Mouse (Mus musculus): ENCODE data around the gene Gucy1b2.
A peak's percentile ranks its signal among the peaks of the same experiment; 100 is the strongest.

Gucy1b2 gene

DNA sequence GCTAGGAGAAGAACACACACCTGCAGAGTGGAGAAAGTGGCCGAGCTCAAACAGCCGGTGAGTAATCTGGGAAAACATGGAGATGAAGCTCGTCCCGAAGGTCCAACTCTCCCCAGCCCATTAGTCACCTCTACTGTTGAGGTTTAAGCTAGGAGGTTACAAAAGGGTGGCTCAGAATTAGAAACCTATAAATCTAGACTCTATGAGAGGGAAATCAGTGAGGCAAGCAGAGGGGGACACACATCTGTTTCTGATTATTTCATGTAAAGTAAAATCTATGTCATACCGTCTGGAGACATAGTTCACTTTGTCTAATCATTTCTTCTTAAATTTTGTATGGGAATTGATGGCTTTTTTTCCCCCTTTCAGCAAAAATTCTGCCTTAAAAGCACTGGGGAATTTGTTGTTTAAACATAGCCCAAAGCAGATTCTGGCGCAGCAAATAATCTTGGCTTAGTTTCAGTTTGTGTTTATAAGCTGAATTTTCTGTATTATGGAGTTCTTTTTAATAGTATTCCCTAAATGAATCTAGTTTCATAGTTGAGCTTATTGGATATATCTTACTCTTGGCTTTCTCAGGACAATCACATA, 12.2 kb downstream of the Gucy1b2 start:
- no peak for DNase-seq

DNA sequence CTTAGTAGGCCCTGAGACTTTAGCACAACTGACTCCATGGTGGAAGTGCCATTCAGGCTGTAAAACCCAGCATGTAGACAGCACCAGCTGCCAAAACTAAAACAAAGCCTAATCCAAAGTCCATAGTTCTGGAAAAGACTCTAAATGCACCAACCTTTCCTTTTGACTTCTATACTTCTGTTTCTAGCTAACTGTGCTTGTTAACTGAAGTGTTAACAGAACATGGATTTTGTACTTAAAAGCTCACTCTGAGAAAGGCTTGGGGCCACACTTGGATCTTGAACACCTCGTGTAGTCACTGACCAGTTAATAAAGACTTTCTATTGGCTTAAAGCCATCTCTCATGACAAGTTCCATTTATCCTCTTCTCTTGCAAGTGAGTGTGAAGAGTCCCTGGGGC, 13.1 kb downstream of the Gucy1b2 start:
- DNase-seq = no peak

DNA sequence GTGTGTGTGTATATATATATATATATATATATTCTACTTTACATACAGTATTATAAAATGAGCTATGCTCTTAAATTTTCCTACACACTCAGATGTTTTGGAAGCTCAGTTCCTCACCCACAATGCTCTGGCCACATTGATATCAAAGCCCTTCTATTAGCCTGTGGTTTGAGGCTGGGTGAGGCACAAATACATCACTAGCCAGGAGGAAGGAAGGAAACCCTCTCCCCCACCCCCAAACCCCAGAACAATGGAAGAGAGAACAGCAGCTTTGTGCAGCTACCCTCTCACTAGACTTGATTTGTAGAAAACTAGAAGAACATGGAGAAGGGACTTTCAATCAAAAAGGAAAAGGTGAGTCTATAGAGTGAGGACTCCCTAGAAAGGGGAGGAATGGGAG, 16.1 kb downstream of the Gucy1b2 start:
- DNase-seq = no peak

DNA sequence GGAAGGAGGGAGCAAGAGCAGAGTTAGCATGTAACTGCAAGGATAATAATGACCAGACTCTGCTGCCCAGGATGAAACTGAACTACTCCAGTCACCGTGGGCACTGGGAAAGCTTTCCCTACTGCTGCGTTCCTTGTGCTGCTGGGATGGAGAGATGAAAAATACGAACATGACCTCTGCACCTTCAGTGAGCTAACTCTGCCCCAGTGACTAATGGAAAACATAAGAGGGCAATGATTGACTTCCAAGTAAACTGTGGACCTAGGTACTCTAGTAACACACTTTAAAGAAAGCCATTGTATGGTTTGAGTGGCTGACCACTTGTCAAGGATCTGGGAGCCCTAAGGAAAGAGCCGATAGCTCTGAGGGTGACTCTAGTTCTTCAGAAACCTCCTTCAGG, 17.9 kb downstream of the Gucy1b2 start:
- DNase-seq = no peak

DNA sequence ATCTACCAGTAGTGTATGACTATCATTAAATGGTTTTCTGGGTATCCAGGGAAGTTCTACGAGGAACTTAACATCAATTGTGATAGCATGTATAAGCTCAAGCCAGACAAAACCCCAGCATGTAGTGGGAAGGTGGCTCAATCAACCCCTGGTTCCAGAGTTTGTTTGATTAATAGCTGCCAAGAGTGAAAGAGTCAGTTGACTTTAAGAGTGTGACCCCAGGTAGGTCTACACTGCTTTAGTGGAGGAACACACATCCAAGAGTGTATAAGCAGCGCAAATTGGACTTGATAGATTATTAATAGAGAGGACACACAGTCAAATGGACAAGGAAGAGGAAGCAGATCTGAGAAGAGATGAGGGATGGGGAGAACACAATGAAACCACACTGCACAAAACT, 18.3 kb downstream of the Gucy1b2 start:
- DNase-seq = no peak

DNA sequence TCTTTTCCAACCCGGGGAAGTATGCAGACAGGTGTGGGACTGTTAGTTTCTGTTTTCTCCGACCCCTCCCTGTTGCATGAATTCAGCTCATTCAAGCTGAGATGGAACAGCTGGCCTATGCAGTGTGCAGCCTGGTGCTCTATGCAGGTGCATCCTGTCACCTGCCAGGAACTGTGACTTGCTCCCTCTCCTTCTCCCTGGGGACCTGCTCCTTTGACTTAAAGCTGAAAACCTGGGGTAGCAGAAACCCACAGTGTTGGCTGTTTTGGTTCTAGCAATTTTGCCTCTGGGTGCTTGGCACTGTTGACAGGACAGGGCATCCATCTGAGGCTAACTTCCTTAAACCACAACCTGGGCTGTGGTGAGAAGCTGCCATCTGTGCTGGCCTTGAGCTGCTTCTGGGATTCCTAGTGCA, 30.8 kb downstream of the Gucy1b2 start:
- no peak for DNase-seq

DNA sequence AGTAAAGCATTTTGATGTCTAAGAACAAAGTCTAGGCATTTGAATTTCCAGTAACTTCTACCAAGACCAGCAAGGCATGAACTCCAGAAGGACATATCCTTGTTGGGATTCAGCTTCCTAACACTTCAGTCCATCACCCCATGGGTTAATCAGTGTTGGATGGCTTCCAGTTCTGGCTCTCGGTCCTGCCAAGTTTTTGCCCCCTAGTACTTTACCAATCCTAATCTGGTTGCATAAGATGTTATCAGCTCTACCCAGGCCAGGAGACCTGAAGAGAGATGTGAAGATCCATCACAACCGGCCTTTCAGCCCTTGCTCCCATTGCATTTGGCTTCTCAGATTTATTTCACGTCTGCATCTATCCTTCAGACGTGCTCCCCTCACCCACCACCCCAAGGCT, 33.8 kb downstream of the Gucy1b2 start:
- DNase-seq = no peak

DNA sequence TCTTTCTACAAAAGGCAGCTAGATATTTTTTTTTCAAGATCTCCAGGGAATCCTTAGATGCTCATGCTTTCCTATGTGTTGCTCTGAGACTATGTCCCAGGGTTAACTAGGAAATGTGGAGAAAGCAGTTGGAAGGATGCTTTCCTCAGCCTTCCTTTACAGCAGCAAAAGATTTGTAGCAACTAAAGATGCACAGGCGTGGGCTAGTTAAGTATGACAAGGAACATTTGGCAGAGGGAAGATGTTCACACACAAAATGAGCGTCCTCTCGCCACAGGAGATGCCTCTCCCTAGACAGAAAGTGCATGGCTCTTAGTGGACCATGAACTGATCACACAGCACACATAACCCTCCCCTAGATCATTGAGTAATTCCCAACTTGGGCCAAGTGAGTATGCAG, 38.6 kb downstream of the Gucy1b2 start:
- no peak for DNase-seq

DNA sequence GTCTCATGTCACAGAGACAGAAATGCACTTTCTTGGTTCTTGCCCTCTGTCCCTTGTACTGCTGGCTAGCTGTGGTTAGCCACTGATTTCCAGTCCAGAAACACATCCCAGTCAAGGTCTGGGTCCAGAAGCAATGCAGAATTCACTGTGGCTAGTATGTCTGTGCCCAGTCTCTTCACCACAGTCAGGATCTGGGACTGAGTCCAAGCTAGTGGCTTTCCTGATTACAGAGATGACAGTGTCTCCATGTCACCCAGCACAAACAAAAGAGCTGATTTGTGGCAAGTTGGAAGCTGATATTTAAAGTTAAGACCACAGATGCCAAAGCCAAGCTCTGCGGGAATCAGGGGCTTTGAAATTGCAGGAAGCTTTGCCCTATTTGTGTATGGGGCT, 39.4 kb downstream of the Gucy1b2 start:
- peak; percentile 12 for DNase-seq

DNA sequence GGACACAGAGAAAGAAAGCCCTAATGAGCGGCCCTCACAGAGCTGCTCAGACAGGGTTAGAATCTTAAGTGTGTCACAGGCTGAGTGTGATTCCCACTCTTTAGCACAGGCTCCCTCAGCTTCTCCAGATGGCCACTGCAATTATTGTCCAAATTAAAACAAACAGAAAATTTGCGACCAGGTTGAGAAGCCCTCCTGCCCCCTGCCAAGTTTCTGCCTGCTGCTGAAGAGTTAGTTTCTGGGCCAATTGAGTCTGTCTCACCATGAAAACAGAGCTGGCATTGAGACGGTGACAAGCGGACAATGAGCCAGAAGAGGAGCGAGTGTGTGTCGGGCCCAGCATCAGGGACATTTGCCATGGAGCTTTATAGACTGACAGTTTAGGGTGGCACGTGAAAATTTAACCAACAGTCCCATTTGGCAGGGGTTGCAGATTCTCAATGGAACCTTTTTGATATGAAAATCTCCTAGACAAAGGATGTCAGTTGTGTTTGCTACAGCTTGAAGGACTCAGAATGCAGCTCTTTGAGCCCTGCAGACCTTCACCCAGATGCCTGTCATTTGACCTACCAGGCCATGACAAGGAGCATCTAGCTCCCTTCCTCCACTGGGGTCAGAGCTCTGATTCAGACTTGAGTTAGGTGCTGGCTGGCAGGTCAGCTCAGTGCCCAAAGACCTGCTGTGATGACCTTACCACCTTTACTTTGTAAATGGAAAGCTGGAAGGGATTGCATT, 39.9 kb downstream of the Gucy1b2 start:
- DNase-seq = peak; percentile 12

DNA sequence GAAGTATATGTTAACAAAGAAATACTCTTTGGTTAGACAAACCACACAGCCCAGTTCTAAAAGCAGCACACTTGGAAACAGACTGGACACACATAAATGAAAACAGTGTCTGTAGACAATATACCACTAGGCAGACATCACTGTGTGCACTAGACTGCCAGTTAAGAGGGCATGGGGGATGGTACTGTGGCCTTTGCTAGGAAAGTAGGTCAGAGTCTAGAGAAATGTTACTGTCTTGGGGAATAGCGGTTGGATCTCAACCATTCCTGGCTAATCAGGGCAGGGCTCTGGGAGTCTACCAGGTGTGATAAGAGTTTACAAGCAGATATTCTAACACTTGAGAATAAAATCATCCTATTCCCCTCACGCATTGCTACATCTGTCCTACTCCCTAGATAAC, 60.7 kb downstream of the Gucy1b2 start:
- DNase-seq = no peak

DNA sequence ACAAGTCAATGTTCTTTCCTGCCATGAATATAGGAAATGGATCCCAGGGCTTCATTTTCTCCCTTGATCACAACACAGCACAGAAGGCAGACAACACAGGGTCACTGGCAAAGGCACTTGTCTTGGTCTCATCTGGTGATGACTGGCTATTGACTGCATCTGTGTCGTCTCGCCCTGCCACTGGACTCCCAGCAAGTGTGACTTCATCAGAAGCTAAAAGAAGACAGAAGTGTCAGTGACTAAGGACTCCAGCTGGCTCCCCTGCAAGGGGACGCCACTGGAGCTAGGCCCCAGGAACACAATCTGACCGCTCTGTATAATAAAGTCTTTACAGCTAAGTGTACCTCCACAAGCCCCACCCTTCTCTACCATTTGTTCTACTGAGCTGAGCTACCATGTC, 63.3 kb downstream of the Gucy1b2 start:
- no peak for DNase-seq

DNA sequence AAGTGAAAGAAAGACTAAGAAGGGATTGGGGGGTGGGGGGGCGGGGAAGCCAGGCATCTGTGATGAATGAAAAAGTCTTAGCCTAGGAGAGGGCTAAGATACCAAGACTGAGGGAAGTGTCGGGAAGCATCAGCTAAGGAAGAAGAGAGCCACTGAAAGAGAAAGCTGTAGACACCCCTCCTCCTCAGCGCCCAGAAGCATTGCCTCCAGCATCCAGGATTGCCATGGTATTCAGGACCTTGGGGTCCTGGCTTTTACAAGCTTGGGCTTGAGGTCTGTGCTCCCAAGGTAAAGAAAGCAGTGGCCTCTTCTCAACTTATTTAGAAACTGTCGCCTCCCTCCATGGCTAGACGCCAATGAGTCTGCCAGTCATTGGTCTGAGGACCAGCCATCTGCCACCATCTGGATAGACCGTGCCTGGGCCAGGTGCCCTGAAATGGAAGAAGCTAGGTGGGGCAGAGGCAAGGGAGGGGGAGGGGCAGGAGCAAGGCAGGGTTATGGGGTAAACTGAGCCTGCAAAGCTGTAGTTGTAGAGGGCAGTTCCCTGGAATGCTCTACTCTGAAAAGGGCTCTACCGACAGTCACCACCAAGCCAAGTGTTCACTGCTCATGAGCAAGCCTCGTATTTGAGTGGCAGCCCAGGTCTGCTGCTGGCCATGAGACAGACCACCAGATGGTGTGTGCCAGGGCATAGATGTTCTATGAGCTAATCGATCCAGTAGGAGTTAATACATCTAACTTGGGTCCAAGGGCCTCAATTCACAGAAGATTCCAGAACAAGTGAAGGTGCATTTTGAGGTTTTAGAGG, 66.2 kb downstream of the Gucy1b2 start:
- peak; percentile 20 for DNase-seq

DNA sequence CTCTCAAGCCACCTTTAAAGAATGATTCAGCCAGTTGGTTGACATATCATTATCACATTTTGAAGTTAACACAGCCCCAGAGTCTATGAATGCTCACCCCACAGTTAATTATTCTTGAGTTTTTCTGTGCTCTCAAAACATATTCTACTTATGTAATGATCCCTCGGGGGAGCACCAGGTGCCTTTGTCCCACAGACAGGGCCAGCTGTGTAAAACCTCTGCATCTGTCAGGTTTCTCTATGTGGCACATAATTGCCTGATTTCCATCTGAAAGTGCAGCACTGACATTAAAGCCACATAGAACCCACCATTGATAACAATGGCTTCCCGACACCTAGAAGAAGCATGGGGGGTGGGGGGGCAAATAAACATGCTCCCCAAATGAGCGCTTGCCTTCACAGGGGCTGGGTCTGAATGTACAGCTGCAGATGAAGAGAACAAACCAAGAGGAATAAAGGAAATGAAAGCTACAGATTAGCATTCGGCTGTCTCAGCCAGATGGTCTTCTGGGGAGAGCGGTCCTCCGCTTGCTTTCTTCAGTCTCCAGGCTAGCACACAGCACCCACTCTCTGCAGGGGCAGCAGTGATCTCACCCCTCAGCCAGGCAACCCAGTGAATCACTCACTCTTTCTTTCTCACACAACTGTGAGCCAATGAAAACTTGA, 66.9 kb downstream of the Gucy1b2 start:
- peak; percentile 44 for DNase-seq

DNA sequence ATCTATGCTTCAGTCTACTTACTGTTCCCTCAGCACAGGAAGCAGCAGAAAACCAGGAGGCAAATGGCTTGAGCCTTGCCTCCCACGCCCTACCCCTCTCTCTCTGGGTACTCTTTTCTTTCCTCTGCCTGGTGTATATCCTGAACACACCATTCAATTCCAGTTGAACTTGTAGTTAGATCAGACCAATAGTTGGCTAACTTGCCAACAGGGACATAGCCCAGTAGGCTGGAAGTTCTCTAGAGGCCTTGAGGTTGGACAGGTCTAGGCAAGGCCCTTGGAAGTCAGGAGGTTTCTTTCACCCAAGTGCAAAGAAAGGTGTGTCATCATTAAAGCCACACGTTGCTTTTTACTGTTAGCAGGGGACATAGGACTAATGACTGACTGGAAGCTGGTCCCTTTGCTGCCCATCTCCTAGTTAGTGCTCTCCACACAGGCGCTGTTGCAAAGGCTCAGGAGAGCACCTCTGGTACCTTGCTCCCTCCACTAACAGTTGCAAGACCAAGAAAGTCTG, 72.2 kb downstream of the Gucy1b2 start:
- DNase-seq = no peak

DNA sequence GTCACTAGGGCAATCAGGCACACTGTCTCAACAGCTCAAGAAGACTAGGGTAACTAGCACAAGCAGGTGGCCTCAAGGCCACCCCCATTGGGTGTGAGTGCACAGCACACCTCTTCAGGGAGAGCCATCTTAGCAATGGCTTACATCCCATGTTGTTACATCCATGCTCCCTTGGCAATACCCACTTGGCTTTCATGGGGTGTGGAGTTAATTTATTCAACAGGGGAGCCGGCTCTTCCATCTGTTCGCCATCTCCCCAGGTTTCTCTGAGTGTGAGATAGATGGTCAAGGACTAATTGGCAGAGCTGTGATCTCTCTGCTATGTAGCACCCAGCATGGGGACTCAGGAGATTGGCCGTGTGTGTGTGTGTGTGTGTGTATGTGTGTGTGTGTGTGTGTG, 73.0 kb downstream of the Gucy1b2 start:
- DNase-seq = no peak

DNA sequence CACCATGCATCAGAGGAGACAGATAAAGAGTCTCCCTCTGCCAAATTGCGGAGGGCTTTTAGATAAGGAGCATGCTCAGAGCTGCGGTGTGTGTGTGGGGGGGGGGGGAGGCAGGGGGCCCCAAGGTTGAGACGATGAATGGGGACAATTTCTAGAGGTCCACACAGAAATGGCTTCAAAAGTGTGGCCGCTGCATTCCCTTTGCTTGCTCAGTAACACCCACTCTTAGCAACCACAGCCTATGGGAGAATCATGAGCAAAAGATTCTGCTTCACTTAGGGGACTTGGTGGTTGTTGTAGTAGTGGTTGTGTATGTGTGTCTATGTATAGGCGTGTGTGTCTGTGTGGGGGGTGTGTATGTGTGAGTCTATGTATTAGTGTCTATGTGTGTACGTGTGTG, 75.5 kb downstream of the Gucy1b2 start:
- no peak for DNase-seq

DNA sequence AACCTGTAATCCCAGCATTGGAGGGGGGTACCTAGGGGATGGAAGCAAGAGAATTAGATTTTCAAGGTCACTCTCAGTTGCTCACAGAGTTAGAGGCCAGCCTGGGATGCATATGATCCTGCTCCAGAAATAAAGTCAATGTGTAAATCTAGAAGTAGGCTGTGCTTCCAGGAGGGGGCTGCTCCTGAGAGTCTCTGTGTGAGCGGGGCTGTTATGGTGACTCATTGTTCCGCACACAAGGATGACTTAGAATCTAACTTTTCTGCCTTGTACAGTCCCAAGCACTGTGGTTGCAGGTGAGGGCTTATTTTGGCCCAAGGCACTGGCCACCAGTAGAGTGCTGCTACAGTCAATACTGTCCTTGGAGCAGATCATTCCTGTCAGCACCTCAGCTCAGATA, 76.7 kb downstream of the Gucy1b2 start:
- no peak for DNase-seq

DNA sequence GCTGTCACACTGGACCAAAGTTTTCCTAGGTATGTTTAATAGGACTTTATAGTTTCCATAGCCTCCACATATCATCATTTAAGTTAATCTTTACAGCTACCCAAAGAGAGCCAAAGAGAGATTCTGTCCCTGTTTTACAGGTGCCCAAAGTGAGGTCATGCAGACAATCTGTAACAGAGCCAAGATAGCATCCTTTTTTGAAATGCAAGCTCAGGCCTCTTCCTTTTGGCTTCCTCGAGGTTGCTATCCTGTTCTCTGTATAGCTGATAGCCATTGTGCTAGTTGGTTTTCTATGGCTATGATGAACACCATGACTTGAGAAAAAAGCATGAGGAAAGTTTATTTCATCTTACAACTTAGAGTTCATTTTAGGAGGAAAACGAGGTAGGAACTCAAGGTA, 80.0 kb downstream of the Gucy1b2 start:
- no peak for DNase-seq

DNA sequence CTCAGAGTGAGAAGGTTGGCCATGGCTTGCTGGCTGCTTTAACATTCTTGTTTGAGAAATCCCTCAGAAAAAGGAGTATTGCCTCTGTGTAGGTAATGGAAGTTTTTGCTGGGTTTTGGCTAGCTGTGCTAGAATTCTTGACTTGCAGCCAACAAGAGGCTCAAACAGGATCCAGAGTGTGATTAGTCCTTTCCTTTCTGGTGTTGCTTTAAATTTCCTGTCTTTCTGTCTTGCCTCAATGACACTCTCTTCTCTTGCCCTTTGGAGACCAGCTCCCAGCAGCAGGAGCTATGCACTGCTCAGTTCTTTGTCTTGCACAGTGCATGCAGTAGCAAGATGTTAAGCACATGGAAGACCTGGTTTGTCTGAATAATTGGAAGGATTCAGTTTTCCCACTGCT, 80.4 kb downstream of the Gucy1b2 start:
- DNase-seq = no peak

DNA sequence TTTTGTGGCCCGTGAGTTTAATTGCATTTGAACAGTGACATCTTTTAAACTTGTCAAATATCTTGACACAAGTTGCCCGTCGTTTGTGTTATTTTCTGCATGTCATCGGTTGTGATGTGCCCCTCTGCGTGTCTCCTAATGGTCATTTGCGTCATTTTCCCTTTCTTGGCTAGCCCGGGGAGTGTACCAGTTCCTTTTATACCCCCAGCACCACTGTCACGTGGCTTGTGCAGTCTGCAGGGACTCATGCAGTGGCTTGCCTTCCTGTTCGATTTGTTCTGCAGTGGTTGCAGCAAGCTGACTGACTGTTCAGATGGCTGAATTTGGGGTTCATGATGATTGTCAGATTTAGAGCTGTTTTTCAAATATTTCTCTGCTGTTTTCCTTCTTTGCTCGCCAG, 82.1 kb downstream of the Gucy1b2 start:
- no peak for DNase-seq

DNA sequence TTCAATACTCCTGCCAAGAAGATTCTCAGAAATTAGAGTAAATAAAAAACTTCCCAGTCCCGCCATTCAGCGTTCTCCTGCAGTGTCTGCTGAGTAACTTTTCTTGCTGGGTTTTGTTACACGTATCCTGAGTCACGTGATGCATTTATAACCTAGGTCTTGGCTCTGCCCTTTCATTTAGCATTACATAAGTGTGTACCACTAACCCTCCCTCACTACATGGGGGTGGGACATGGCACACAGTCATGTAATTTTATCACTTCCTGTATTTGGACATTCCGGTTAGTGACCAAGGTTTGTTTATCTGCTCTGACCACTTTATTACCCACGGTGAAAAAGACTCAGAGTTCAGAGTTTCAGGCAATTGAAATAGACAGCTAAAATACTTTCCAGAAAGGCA, 85.3 kb downstream of the Gucy1b2 start:
- no peak for DNase-seq

DNA sequence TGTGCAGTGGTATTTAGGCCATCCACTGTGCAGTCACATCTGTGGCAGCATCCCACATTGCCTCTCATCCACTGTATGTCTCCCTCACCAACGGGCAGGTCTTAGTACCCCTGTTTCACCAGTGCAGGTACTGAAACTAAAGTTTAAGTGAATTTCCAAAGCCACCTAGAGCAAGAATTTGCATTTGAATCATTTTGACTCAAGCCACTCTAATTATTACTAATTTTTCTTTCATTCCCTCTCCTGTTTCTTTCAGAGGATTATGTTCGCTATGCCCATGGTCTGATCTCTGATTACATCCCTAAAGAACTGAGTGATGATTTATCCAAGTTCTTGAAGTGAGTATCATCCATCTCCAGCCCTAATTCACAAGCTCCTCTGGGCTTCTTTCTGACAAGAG, 92.3 kb downstream of the Gucy1b2 start:
- DNase-seq = no peak

Data from right cerebral cortex, postnatal 14 days (tissue).